Mouse (Mus musculus) midbrain, embryonic 15.5 days (tissue): ENCODE measurements around the gene Abhd17a. TPM values are rescaled to one million over a fixed set of nuclear protein-coding genes. Genes with fewer than 3 reads are reported as not detected.
A peak's percentile ranks its signal among the peaks of the same experiment; 100 is the strongest.

Source experiments
- ATAC-seq: fragments of 200-750 bp; cut with Nextera tagmentation; replicated peaks from 2 replicates; pipeline ENCODE4 v1.8.0; 2017; ENCODE audit warnings: moderate TSS enrichment
- H3K27ac ChIP-seq: fragments of 300-500 bp; sonication (generic); 2 replicates; pipeline ENCODE4 v1.5.1; 2015; ENCODE audit warnings: mild to moderate bottlenecking, inconsistent platforms
- H3K27me3 ChIP-seq: fragments of 300-500 bp; sonication (generic); replicated peaks from 2 replicates; pipeline ENCODE4 v1.6.1; 2015; ENCODE audit warnings: inconsistent platforms
- H3K36me3 ChIP-seq: fragments of 300-500 bp; sonication (generic); replicated peaks from 2 replicates; pipeline ENCODE4 v1.6.1; 2015; ENCODE audit warnings: inconsistent platforms
- H3K4me1 ChIP-seq: fragments of 300-500 bp; sonication (generic); 2 replicates; pipeline ENCODE4 v1.6.1; 2015; ENCODE audit warnings: inconsistent platforms
- H3K4me2 ChIP-seq: fragments of 300-500 bp; sonication (generic); 2 replicates; pipeline ENCODE4 v1.6.1; 2015; ENCODE audit warnings: inconsistent platforms, mild to moderate bottlenecking, moderate library complexity
- H3K4me3 ChIP-seq: fragments of 300-500 bp; sonication (generic); 2 replicates; pipeline ENCODE4 v1.5.1; 2015; ENCODE audit warnings: mild to moderate bottlenecking, inconsistent platforms
- H3K9ac ChIP-seq: fragments of 300-500 bp; sonication (generic); 2 replicates; pipeline ENCODE4 v1.6.1; 2015; ENCODE audit warnings: mild to moderate bottlenecking, inconsistent platforms
- H3K9me3 ChIP-seq: fragments of 300-500 bp; sonication (generic); 2 replicates; pipeline ENCODE4 v1.6.1; 2016; ENCODE audit warnings: inconsistent platforms
- WGBS: fragments of 180-500 bp; shearing (Covaris S2); methylation state at CpG from one replicate; pipeline ENCODE4 v1.1.7; 2015; ENCODE audit warnings: mixed read lengths; 5-methylcytosine and 5-hydroxymethylcytosine counted together
- polyA plus RNA-seq: library from polyadenylated mRNA; unstranded; fragments of >200 nt; fragmentation: Nextera tagmentation; extraction: Ambion mirVana; gene quantifications from 2 replicates; pipeline ENCODE4 v1.2.1, GENCODE M21; 2015

The Abhd17a gene
- polyA plus RNA-seq, 1 experiment from 2014 or later, result 126 TPM

DNA sequence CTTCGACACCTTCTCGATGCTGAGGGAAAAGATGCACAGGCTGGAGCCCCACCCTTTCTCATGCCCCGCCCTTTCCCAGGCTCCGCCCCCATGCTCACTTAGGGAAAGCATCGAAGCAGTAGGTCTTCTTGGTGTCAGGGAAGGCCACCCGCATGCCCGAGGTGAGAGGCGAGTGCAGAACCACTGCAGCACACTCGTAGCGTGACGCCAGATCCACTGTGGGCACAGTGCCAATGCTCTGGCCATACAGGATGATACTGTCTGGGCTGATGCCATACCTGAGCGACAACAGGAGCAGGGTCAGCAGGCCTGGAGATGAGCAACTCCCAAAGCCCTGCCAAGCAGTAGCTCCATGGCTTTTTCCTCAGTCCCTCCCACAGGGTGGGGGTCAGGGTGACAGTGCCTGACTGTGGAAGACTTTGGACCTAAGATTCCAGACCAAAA, 6.1 kb downstream of the Abhd17a start:
- H3K27ac ChIP-seq, result no peak overlapping the region
- no peaks in the 10 kb centered on the region for H3K9me3 ChIP-seq
- H3K4me3 ChIP-seq, result no peak overlapping the region
- no peak overlapping the region for H3K4me2 ChIP-seq
- WGBS, result 64% methylated on average over 12 of the region's 12 CpGs
- H3K4me1 ChIP-seq, result peaks cover 22% of the 10 kb centered on the region
- H3K36me3 ChIP-seq, result no peaks in the 10 kb centered on the region
- no peaks in the 10 kb centered on the region for H3K27me3 ChIP-seq
- H3K9ac ChIP-seq, result no peak overlapping the region
- ATAC-seq, result no peak; the same call in 1 of the 2 replicates

DNA sequence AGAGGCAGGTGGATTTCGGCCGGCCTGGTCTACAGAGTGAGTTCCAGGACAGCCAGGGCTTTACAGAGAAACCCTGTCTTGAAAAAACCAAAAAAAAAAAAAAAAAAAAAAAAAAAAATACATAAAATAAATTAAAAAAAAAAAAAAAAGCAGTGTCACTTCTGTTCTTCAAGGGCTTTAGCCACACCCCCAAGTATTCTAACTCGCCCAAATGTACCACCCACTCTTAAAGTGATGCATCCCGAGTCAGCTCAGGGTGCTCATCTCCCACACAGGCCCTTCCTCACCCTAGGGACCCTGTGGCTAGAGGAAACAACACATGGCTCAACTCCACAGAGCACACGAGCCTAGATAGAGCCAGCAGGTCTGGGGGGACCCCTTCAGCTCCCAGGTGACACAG, 7.1 kb downstream of the Abhd17a start:
- no peaks in the 10 kb centered on the region for H3K36me3 ChIP-seq
- ATAC-seq, result no peak
- H3K4me3 ChIP-seq, result no peak overlapping the region
- no peak overlapping the region for H3K4me2 ChIP-seq
- no peak overlapping the region for H3K9ac ChIP-seq
- H3K27ac ChIP-seq, result no peak overlapping the region
- 88% methylated on average over 5 of the region's 5 CpGs for WGBS
- H3K4me1 ChIP-seq, result peaks cover 20% of the 10 kb centered on the region
- no peaks in the 10 kb centered on the region for H3K9me3 ChIP-seq
- H3K27me3 ChIP-seq, result no peaks in the 10 kb centered on the region

DNA sequence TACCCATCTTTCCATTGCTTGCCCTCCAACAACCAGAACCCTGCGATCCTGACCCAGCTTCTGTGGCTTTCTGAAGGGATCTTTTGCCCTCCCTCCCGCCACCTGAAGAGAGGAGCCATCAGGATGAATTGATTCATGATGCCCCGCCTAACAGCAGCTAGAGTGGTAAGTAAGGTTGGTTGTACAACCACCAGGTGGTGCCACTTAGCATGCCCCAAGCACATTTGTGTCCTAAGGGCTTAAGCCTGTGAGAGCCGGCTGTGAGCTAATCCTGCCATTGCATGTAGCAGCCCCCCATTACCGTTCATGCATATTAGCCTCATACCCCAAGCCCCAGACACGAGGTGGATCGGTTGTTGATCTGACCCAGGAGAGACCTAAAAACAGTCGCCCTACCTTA, 11.2 kb downstream of the Abhd17a start:
- peak overlapping the region; percentile 85; the same call in 1 of the 2 replicates for H3K4me2 ChIP-seq
- H3K27me3 ChIP-seq, result no peaks in the 10 kb centered on the region
- WGBS, result 4% methylated on average over 8 of the region's 8 CpGs
- no peak for ATAC-seq
- H3K4me3 ChIP-seq, result no peak overlapping the region
- H3K9me3 ChIP-seq, result no peaks in the 10 kb centered on the region
- H3K27ac ChIP-seq, result no peak overlapping the region
- H3K36me3 ChIP-seq, result no peaks in the 10 kb centered on the region
- no peak overlapping the region for H3K9ac ChIP-seq
- H3K4me1 ChIP-seq, result peaks cover 36% of the 10 kb centered on the region

DNA sequence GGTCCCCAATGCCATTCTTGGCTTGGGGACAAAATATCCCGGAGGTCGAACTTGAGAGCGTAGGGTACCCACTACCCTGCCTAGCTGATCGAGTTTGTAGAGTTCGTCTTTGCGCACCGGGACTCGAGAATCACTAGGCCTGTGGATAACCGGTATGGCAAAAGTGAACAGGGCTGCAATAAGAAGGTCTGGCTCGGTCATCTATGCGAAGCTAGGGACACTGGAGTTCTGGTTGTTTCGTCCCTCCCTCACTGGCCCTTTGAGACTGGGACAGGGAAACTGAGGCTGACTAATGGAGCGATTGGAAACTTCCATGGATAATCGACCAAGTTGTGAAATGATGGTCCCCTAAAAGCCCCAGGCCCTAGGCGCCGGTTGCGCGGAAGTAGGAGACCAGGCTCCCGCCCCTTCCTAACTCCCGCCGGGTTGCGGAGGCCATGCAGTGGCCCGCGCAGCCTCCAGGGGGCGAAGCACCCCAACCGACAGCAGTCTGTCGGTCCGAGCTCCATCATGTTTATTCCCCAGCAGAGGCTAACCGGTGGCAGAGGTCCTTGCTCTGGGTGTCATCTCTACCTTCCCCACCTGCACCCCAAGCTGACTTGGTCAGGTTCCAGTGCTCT, 11.9 kb downstream of the Abhd17a start:
- H3K27ac ChIP-seq, result peak overlapping the region; percentile 82
- H3K9ac ChIP-seq, result peak overlapping the region; percentile 57; the same call in 1 of the 2 replicates
- H3K4me3 ChIP-seq, result peak overlapping the region; percentile 64
- no peaks in the 10 kb centered on the region for H3K9me3 ChIP-seq
- WGBS, result under 1% methylated on average over 29 of the region's 29 CpGs
- H3K4me1 ChIP-seq, result peaks cover 41% of the 10 kb centered on the region
- peak overlapping the region; percentile 85 for H3K4me2 ChIP-seq
- H3K27me3 ChIP-seq, result no peaks in the 10 kb centered on the region
- 0 out of 2 replicates have a peak, but pooled peaks have one; percentile 6 for ATAC-seq
- no peaks in the 10 kb centered on the region for H3K36me3 ChIP-seq

DNA sequence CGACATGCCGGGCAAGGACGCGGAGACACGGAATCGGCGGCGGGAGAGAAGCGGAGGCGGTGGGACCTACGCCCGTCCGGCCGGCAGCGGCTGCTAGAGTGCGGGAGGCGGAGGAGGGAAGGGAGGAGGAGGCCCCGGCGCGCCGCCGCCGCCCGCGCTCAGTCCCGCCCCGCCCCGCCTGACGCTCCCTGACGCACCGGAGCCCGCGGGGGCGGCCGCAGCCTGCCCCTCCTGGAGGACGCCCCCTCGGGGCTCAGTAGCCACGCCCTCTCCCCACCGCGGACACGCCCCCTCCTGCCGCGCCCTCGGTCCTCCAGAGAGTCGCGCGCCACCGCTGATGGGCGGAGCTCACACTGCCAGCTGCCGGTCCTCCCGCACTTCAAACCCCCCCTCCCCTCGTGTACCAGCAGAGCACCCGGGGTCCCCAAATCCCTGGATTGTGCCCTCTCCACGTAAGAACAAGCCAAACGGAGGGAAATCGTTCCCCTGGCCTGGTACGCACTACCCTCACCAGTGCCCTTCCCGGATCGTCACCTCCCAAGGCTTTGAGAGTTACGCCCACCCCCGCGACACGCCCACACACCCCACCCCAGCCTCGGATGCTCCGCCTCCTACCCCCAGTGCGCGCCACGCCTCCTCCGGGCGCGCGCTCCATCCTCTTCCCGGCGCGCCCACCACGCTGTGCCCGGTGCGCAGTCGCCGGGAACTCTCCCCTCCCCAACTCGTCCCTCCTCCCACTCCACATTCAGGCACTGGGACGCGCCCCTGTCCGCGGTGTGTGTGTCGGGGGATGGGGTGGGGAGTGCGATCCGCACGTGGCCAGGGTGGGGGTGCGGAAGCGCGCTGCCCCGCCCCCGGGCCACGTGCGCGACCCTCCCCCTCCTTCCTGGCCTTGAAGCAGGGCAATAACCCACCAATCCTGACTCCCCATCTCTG, 12.7 kb downstream of the Abhd17a start, which contains the start of gene Klf16:
TSS of gene Klf16 (minus strand) at position 127 of the 936 bp plus-strand sequence.
- Histone ChIP-seq H3K4me3 (peak within 1 kb of the TSS; percentile 64), H3K27ac (peak within 1 kb of the TSS; percentile 82), H3K4me1 (peaks cover 41% of the 10 kb centered on the region), H3K4me2 (peak within 1 kb of the TSS; percentile 85), H3K9ac (peak within 1 kb of the TSS; percentile 57), H3K9me3 (no peaks in the 10 kb centered on the region), H3K36me3 (no peaks in the 10 kb centered on the region), H3K27me3 (no peaks in the 10 kb centered on the region)
- WGBS, result under 1% methylated on average over 58 of the region's 97 CpGs
- peak; percentile 83 for ATAC-seq

DNA sequence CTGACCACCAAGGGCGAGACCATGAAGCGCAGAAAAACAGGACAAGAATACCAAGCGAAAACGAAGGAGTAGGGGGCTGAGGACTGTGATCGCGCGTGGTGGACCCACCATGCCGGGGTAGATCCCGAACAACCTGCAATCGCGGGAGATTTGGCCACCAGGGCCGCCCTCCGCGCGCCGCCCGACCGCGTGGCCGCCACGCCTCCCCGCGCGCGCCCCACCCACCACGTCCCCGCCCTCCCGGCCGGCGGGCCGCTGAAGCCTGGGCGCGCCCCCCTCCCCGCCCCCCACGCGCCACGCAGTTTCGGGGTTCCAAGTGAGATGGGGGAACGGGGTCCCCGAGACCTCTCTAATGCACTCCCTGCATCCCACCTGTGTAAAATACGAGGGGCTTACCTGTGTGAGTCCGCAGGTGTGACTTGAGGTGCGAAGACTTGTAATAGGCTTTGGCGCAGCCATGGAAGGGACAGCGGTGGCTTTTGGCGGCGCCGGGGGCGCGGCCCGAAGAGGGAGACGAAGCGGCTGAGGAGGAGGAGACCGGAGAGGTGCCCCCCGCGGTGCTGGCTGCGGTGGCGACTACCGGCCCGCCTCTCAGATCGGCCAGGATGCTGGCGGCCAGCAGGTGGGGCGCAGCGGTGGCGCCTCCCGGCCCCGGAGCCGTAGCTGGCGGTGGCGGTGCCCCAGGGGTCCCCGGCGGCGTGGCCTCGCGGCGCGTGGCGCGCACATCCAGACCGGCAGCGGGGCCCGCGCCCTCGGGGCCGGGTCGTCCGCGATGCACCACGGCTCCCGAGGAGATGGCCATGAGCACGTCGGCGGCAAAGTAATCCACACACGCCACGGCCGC, 13.6 kb downstream of the Abhd17a start:
- no peak; the same call in 1 of the 2 replicates for ATAC-seq
- peak overlapping the region; percentile 82 for H3K27ac ChIP-seq
- no peaks in the 10 kb centered on the region for H3K27me3 ChIP-seq
- H3K4me1 ChIP-seq, result peaks cover 44% of the 10 kb centered on the region
- H3K9me3 ChIP-seq, result no peaks in the 10 kb centered on the region
- under 1% methylated on average over 86 of the region's 96 CpGs for WGBS
- H3K4me2 ChIP-seq, result peak overlapping the region; percentile 85
- H3K4me3 ChIP-seq, result peak overlapping the region; percentile 64
- H3K36me3 ChIP-seq, result no peaks in the 10 kb centered on the region
- H3K9ac ChIP-seq, result peak overlapping the region; percentile 57

DNA sequence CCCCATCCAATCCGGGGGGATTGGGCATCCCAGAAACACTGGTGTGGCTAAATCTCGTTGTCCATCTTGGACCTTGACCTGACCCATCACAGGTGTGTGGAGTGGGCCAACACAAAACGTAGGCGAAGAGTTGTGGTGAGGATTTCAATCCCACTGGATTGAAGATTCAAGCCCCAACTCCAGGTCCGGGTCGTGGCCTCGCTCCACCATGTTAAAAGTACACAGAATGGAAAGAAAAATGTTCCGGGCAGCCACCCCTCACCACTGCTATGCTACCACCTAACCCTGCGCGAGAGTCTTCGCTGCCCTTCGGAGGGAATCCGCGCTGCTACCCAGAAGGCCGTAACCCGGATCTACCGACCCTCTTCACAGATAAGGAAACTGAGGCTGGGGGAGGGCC, 14.2 kb downstream of the Abhd17a start:
- no peaks in the 10 kb centered on the region for H3K9me3 ChIP-seq
- peak overlapping the region; percentile 85 for H3K4me2 ChIP-seq
- no peaks in the 10 kb centered on the region for H3K36me3 ChIP-seq
- no peaks in the 10 kb centered on the region for H3K27me3 ChIP-seq
- peak overlapping the region; percentile 57 for H3K9ac ChIP-seq
- H3K4me1 ChIP-seq, result peaks cover 51% of the 10 kb centered on the region
- ATAC-seq, result no peak
- no peak overlapping the region for H3K27ac ChIP-seq
- peak overlapping the region; percentile 64 for H3K4me3 ChIP-seq
- 16% methylated on average over 17 of the region's 17 CpGs for WGBS

DNA sequence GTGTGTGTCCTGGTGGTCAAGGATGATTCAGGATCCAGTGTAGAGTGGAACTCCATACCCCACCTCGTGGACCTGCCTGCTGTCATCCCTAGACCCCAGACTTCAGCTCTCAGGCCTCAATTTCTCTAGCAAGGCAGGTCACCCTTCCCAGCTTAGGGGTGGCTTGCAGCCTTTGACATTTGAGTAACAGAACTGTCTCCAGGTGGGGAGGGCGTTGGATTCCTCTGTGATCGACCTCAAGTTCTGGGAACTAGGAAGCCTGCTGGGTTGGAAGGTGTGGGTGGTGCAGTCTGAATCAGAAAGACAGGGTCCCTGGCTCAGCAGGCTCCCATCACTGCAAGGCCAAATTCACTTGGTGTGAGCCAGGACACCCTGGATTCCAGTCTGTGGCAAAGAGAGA, 15.2 kb downstream of the Abhd17a start:
- H3K4me2 ChIP-seq, result peak overlapping the region; percentile 85
- no peaks in the 10 kb centered on the region for H3K27me3 ChIP-seq
- H3K4me1 ChIP-seq, result peaks cover 57% of the 10 kb centered on the region
- ATAC-seq, result no peak
- no peaks in the 10 kb centered on the region for H3K9me3 ChIP-seq
- H3K36me3 ChIP-seq, result no peaks in the 10 kb centered on the region
- no peak overlapping the region for H3K4me3 ChIP-seq
- H3K27ac ChIP-seq, result no peak overlapping the region
- H3K9ac ChIP-seq, result no peak overlapping the region
- WGBS, result 78% methylated on average over 3 of the region's 3 CpGs

DNA sequence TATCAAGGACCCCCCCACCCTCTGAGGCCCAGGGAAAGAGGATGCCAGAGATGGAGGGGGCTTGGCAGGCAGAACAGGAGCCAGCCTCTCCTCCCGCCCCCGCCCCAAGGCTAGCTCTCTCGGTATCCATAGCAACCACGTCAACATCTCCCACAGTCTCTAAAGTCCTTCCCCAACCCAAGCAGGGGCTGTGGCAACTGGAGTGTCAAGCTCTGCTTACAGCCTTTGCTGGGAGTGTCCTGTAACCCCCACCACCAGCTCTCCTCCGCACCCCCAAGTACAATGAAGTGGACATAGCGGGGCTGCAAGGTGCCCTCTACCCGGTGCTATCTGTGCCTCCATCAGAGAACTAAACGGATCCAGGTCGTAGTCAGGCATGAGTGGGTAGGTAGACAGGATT, 16.2 kb downstream of the Abhd17a start:
- Histone ChIP-seq H3K9me3 (no peaks in the 10 kb centered on the region), H3K27me3 (no peaks in the 10 kb centered on the region), H3K4me2 (no peak overlapping the region), H3K4me1 (peaks cover 54% of the 10 kb centered on the region), H3K9ac (no peak overlapping the region), H3K36me3 (no peaks in the 10 kb centered on the region), H3K27ac (no peak overlapping the region), H3K4me3 (no peak overlapping the region)
- ATAC-seq, result no peak
- WGBS, result 42% methylated on average over 9 of the region's 9 CpGs

DNA sequence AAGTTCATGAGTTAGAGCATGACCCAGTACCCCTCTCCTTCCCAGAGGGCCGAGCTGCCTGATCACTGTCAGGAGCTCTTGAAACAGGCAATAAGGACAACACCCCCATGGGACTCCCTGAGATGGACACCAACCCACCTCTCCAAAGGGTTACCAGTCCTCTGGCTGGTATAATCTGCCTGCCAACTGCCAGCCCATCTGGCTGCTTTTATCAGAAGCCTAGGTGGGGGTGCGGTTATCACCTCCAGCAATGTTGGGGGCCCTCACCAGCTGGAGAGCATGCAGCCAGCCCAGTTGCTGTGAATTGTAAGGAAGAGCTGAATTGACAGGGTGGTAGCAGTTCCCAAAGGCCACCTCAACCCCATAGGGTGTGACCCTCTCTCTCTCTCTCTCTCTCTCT, 17.7 kb downstream of the Abhd17a start:
- Histone ChIP-seq H3K9me3 (no peaks in the 10 kb centered on the region), H3K9ac (no peak overlapping the region), H3K4me2 (no peak overlapping the region), H3K36me3 (no peaks in the 10 kb centered on the region), H3K4me3 (no peak overlapping the region), H3K4me1 (peaks cover 47% of the 10 kb centered on the region), H3K27me3 (no peaks in the 10 kb centered on the region), H3K27ac (no peak overlapping the region)
- ATAC-seq, result no peak
- WGBS, result 89% methylated on average over 2 of the region's 2 CpGs

DNA sequence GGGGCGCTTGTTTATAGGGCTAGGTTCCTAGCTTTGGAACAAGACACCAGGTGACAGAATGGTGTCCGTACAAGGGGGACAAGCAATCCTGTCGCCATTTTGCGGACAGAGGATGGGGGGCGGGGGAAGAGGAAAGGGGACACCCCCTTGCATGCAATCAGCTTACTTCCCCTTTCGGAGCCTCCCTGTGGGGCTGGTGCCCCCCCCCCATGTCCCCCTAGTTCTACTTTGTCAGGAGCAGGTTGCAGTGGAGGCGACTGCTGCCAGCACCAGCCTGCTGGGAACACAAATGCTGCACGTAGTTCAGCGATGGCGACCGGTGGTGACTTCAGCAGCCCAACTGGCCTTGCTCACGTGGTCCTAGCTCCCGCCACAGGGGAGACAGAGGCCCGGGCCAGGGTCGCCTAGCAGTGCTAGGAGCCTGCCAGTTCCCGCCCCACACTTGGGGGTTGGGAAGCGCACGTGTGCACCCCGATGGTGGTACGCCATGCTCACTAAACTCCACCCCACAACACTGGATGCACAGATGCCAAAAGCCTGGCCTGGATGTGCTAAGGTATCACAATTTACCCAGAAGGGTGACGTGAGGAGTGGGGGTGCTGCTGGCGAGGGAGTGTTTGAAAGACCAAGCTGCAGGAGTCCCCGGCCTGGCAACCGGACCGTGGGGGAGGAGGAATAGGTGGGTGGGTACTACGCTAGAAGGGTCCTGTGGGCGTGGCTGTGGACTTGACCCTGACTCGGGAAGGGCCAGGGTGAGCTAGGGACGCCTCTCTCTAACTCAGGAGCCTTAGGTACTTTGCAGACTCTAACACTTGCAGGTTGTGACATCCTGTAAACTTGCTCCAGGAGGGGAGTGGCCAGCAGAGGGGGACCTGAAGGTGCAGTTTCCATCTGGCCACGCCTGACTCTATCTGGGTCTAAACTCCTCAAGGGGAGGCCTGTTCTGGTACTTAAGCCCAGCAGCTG, 19.0 kb downstream of the Abhd17a start:
- Histone ChIP-seq H3K9ac (peak overlapping the region; percentile 11; the same call in 1 of the 2 replicates), H3K4me1 (peaks cover 56% of the 10 kb centered on the region), H3K27ac (no peak overlapping the region), H3K4me3 (no peak overlapping the region), H3K27me3 (no peaks in the 10 kb centered on the region), H3K9me3 (no peaks in the 10 kb centered on the region), H3K36me3 (no peaks in the 10 kb centered on the region), H3K4me2 (peak overlapping the region; percentile 36)
- 23% methylated on average over 30 of the region's 30 CpGs for WGBS
- ATAC-seq, result no peak
